Mouse (Mus musculus) heart, postnatal 0 days (tissue): ENCODE data around the gene Anxa6. TPM values are rescaled to one million over a fixed set of nuclear protein-coding genes. Genes with fewer than 3 reads are reported as not detected.
"Not testable (repeated sequence)": the region's sequence is repeated elsewhere in the genome, so short reads cannot be mapped to it uniquely, and the experiment has no call there.

Experiments used
- ATAC-seq: fragments of 200-750 bp; cut with Nextera tagmentation; 2 replicates; pipeline ENCODE4 v1.8.0; 2017; ENCODE audit warnings: low read depth, moderate number of reproducible peaks, moderate library complexity; ENCODE audit not compliant: insufficient read depth
- DNase-seq: peaks from one replicate; pipeline ENCODE4 v3.0.0-alpha.2; 2016; ENCODE audit warnings: low spot score
- H3K27ac ChIP-seq: fragments of 300-500 bp; sonication (generic); 2 replicates; pipeline ENCODE4 v1.5.1; 2014; ENCODE audit warnings: low read depth, mild to moderate bottlenecking
- H3K27me3 ChIP-seq: fragments of 300-500 bp; sonication (generic); 2 replicates; pipeline ENCODE4 v1.6.1; 2014; ENCODE audit warnings: low read length, mixed read lengths; ENCODE audit not compliant: control insufficient read depth, insufficient read depth
- H3K36me3 ChIP-seq: fragments of 300-500 bp; sonication (generic); replicated peaks from 2 replicates; pipeline ENCODE4 v1.6.1; 2014; ENCODE audit warnings: low read length, mixed read lengths; ENCODE audit not compliant: control insufficient read depth, insufficient read depth
- H3K4me1 ChIP-seq: fragments of 300-500 bp; sonication (generic); 2 replicates; pipeline ENCODE4 v1.6.1; 2014; ENCODE audit warnings: antibody characterized with exemption; ENCODE audit not compliant: control insufficient read depth, insufficient read depth
- H3K4me2 ChIP-seq: fragments of 300-500 bp; sonication (generic); 2 replicates; pipeline ENCODE4 v1.6.1; 2014; ENCODE audit warnings: low read depth, mild to moderate bottlenecking, low read length, moderate library complexity
- H3K4me3 ChIP-seq: fragments of 300-500 bp; sonication (generic); 2 replicates; pipeline ENCODE4 v1.5.1; 2014; ENCODE audit warnings: low read depth, low read length
- H3K9ac ChIP-seq: fragments of 300-500 bp; sonication (generic); replicated peaks from 2 replicates; pipeline ENCODE4 v1.6.1; 2014; ENCODE audit warnings: low read depth, low read length, mixed read lengths
- H3K9me3 ChIP-seq: fragments of 300-500 bp; sonication (generic); replicated peaks from 2 replicates; pipeline ENCODE4 v1.6.1; 2016; ENCODE audit warnings: low read length; ENCODE audit not compliant: control insufficient read depth
- CTCF ChIP-seq: IDR thresholded peaks from 2 replicates; pipeline ENCODE4 v1.5.1; 2016; ENCODE audit warnings: antibody characterized with exemption, control low read depth, low read depth
- EP300 ChIP-seq: IDR thresholded peaks from 2 replicates; pipeline ENCODE4 v1.6.1; 2016; ENCODE audit warnings: antibody characterized with exemption, low read depth
- WGBS: fragments of 180-500 bp; shearing (Covaris S2); extraction: QIAGEN DNeasy Blood & Tissue Kit; methylation state at CpG from one replicate; pipeline ENCODE4 v1.1.7; 2014; 5-methylcytosine and 5-hydroxymethylcytosine counted together
- polyA plus RNA-seq: library from polyadenylated mRNA; unstranded; fragments of >200 nt; fragmentation: Nextera tagmentation; extraction: Ambion mirVana; gene quantifications from 2 replicates; pipeline ENCODE4 v1.2.1, GENCODE M21; 2015
- total RNA-seq: library from RNA; depleted of rRNA; stranded (reverse); fragments of >200 nt; gene quantifications from 2 replicates; pipeline ENCODE4 v1.2.3, GENCODE M21; 2014; ENCODE audit warnings: low replicate concordance

Gene Anxa6
- total and polyA plus RNA-seq, 2 experiments from 2014 or later, result 250 to 306 TPM

- TF ChIP-seq EP300 (no peak), CTCF (no peak)
- ATAC-seq (no peak), DNase-seq (no peak)
- H3K9ac ChIP-seq, result no peak overlapping the region
- H3K36me3 ChIP-seq, result no peaks in the 10 kb centered on the region
- peaks cover 29% of the 10 kb centered on the region for H3K4me1 ChIP-seq
- H3K4me3 ChIP-seq, result no peak overlapping the region
- H3K27ac ChIP-seq, result peak overlapping the region; percentile 83; the same call in 1 of the 2 replicates
- H3K27me3 ChIP-seq, result no peaks in the 10 kb centered on the region
- no peaks in the 10 kb centered on the region for H3K9me3 ChIP-seq
- H3K4me2 ChIP-seq, result no peak overlapping the region
- WGBS, result 62% methylated on average over 7 of the region's 7 CpGs
These were observed 76.3 kb downstream of the Anxa6 start for GRCm38 (mm10) chr11:54956912-54957311.

- no peaks in the 10 kb centered on the region for H3K9me3 ChIP-seq
- no peaks in the 10 kb centered on the region for H3K36me3 ChIP-seq
- under 1% methylated on average over 59 of the region's 59 CpGs for WGBS
- H3K4me1 ChIP-seq, result peaks cover 22% of the 10 kb centered on the region
- H3K27ac ChIP-seq, result peak overlapping the region; percentile 83
- ATAC-seq (peak; percentile 97), DNase-seq (peak; percentile 96)
- peak overlapping the region; percentile 64 for H3K4me2 ChIP-seq
- no peaks in the 10 kb centered on the region for H3K27me3 ChIP-seq
- H3K9ac ChIP-seq, result peak overlapping the region; percentile 58
- H3K4me3 ChIP-seq, result peak overlapping the region; percentile 62
- no peak for TF ChIP-seq EP300
- no peak for TF ChIP-seq CTCF
These were observed 77.3 kb downstream of the Anxa6 start for GRCm38 (mm10) chr11:54955735-54956480.

- DNase-seq, H3K27me3 ChIP-seq, H3K36me3 ChIP-seq, ATAC-seq, H3K9me3 ChIP-seq: not testable (repeated sequence)
- peak overlapping the region; percentile 83 for H3K27ac ChIP-seq
- peaks cover 21% of the 10 kb centered on the region for H3K4me1 ChIP-seq
- 39% methylated on average over 10 of the region's 10 CpGs for whole genome bisulfite sequencing
- peak overlapping the region; percentile 64 for H3K4me2 ChIP-seq
- peak overlapping the region; percentile 62 for H3K4me3 ChIP-seq
- peak overlapping the region; percentile 58 for H3K9ac ChIP-seq
These were observed 77.9 kb downstream of the Anxa6 start for GRCm38 (mm10) chr11:54955400-54955734.

- Histone ChIP-seq H3K27me3 (no peaks in the 10 kb centered on the region), H3K4me3 (no peak overlapping the region), H3K9ac (no peak overlapping the region), H3K4me1 (peaks cover 21% of the 10 kb centered on the region), H3K27ac (no peak overlapping the region), H3K36me3 (no peaks in the 10 kb centered on the region), H3K4me2 (no peak overlapping the region), H3K9me3 (no peaks in the 10 kb centered on the region)
- 84% methylated on average over 8 of the region's 8 CpGs for WGBS
- ATAC-seq, result no peak
- DNase-seq, result no peak
- no peak for TF ChIP-seq EP300
- TF ChIP-seq CTCF, result no peak
These were observed 78.5 kb downstream of the Anxa6 start for GRCm38 (mm10) chr11:54954716-54955115.

GRCm38 (mm10) chr11:54953993-54954446 is 79.2 kb downstream of the Anxa6 start:
- Histone ChIP-seq H3K27ac (no peak overlapping the region), H3K4me1 (peaks cover 17% of the 10 kb centered on the region)

GRCm38 (mm10) chr11:54952651-54953050 is 80.6 kb downstream of the Anxa6 start:
- H3K27me3 ChIP-seq, result no peaks in the 10 kb centered on the region
- DNase-seq (no peak), ATAC-seq (no peak)
- no peak overlapping the region for H3K4me3 ChIP-seq
- no peaks in the 10 kb centered on the region for H3K36me3 ChIP-seq
- no peak overlapping the region for H3K9ac ChIP-seq
- H3K9me3 ChIP-seq, result no peaks in the 10 kb centered on the region
- TF ChIP-seq CTCF (no peak), EP300 (no peak)
- WGBS, result 34% methylated on average over 6 of the region's 6 CpGs
- no peak overlapping the region for H3K4me2 ChIP-seq
- H3K27ac ChIP-seq, result peak overlapping the region; percentile 31; the same call in 1 of the 2 replicates
- H3K4me1 ChIP-seq, result peaks cover 15% of the 10 kb centered on the region

More at GRCm38 (mm10) chr11:54953993-54954446, 79.2 kb downstream of the Anxa6 start:
- 50% methylated on average over 9 of the region's 9 CpGs for WGBS
- Histone ChIP-seq H3K27me3 (no peaks in the 10 kb centered on the region), H3K9ac (no peak overlapping the region), H3K4me2 (no peak overlapping the region), H3K9me3 (no peaks in the 10 kb centered on the region), H3K36me3 (no peaks in the 10 kb centered on the region), H3K4me3 (no peak overlapping the region)
- TF ChIP-seq CTCF (no peak), EP300 (no peak)
- no peak for DNase-seq
- ATAC-seq, result no peak
